Mouse (Mus musculus) bone marrow, adult 2 months (tissue): Measurements from ENCODE around the gene Hoxa10.

ENCODE experiments used
- CTCF ChIP-seq: fragments of 200-500 bp; IDR thresholded peaks from 2 replicates; pipeline ENCODE4 v1.5.1; 2011; ENCODE audit warnings: low read length, control low read depth; ENCODE audit not compliant: control insufficient read depth, insufficient read depth
- POLR2A ChIP-seq: fragments of 200-500 bp; IDR thresholded peaks from 2 replicates; pipeline ENCODE4 v1.6.1; 2011; ENCODE audit warnings: low read depth, mild to moderate bottlenecking, control low read depth, low read length, borderline replicate concordance; ENCODE audit not compliant: control insufficient read depth

GRCm38 (mm10) chr6:52290186-52290585, 49.5 kb upstream of the Hoxa10 start:
- TF ChIP-seq CTCF, result no peak
- TF ChIP-seq POLR2A, result no peak
